Mouse (Mus musculus): ENCODE data around the gene Pyroxd2.
A peak's percentile ranks its signal among the peaks of the same experiment; 100 is the strongest.
"Not testable (repeated sequence)": the region's sequence is repeated elsewhere in the genome, so short reads cannot be mapped to it uniquely, and the experiment has no call there.

Pyroxd2 gene

DNA sequence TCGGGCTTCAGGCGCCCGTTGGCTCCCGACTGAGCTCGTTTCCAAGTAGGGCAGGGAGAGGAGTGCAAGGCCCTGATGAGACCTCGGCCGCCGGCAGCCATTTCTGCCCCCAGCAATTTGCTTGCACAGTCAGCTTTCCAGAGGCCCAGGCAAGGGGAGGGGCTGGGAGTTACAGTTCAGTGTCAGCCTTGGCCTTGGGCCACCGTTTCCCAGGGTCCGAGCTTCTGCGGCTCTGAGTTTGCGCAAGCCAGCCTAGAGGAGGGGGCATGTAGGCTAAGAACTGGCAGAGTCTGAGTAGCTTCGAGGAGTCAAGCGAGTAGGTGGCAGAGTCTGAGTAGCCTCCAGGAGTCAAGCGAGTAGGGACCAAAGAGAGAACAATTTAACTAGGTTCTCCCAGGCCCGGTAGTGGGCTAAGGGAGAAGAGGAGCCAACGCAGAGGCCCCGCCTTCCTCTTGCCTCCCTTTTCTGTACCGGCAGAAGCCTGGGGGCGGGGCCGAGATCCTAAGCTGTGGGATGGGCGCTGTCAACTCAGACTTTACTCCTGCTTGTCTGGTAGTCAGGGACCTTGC, at the start of gene Pyroxd2:
Gene Pyroxd2, minus strand, starts transcription at position 413 of the 569 bp plus-strand sequence.
- no peak for DNase-seq (ENCODE audit: low read depth, low spot score)

DNA sequence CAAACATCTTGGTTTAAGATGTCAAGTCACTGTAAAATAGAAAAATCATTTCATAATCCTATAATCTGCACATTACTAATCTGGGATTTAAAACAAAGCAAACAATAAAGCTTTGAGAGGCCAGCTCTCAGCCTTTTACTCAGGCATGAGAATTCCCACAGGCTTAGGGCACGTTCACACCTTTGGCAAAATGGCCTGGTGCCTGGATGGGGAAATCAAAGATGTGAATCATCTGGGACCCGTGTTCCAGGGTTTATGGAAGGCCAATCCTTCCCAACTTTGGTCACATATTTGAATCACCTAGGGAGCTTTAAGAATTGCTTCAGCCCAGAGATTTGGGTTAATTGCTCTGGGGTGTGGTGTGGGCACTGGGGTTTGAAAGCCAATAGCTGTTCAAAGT, 45.3 kb upstream of the Pyroxd2 start:
- DNase-seq (ENCODE audit: low read depth, low spot score), result no peak

DNA sequence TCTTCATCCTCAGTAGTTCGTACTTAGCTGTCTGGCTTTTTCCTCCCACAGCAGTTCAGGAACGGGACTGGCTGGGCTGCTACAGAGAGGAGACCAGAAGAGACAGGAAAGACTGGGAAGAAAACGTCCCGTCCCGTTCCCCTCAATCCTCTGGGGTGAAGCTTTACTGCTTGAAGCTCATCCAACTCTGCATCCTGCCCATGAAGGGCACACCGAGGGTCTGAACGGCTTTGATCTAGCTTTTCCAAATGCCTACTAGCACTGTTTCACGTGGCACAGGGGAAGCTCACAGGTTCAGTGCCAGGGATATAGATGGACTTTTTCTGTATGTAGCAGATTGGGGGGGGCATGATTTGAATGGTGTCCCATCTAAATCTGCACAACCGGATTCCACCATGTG, 43.2 kb upstream of the Pyroxd2 start:
- DNase-seq (ENCODE audit: low read depth, low spot score), result no peak

DNA sequence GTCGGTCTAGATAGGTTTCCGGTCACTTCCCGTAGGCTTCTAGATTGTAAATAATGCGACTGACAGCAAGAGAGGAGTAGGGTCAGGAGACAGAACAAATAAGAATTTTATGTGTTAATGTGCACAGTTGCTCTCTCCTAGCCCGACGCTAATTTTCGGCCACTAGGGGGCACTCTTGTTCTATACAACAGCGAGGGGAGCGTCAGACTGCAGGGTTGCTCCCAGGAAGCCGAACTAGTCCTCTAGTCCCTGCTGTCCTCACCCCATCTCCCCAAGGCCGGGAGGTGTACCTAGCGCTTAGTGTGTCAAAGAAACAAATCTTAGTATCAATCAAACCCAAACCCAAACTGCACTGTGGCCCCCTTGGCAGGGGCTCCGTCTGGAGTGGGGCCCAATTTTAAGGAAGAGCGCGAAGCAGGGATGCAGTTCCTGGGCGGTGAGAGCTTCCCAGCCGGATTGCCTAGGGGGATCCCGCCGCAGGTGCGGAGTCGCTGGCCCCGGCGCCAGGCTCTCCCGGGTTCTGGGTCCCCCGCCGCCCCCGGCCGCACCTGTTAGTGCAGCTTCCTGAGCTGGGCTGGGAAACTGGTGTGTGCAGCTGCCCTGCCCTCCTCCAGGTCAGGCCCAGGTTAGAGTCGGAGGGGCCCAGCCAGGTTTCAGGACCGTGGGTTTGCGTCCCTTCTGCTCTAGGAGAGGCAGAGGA, 42.5 kb upstream of the Pyroxd2 start:
- DNase-seq (ENCODE audit: low read depth, low spot score), result peak; percentile 71

DNA sequence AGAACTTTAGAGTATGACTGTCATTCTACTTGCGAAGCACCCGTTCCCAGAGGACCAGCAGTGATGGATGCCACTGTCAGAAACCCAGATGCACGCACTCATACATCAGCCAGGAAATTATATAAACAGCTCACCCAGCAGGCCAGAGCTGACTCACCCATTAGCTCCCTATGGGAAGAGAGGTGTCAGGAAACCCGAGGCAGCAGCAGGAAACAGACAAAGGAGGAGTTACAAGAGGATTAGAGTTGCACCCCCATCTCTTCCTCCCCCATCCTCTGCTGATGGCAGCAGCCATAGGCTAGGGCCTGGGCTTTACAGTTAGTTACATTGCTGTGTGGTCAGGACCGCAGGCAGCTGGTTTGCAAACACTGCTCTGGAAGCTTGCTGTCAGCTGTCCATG, 35.7 kb upstream of the Pyroxd2 start:
- DNase-seq (ENCODE audit: low read depth, low spot score), result no peak

DNA sequence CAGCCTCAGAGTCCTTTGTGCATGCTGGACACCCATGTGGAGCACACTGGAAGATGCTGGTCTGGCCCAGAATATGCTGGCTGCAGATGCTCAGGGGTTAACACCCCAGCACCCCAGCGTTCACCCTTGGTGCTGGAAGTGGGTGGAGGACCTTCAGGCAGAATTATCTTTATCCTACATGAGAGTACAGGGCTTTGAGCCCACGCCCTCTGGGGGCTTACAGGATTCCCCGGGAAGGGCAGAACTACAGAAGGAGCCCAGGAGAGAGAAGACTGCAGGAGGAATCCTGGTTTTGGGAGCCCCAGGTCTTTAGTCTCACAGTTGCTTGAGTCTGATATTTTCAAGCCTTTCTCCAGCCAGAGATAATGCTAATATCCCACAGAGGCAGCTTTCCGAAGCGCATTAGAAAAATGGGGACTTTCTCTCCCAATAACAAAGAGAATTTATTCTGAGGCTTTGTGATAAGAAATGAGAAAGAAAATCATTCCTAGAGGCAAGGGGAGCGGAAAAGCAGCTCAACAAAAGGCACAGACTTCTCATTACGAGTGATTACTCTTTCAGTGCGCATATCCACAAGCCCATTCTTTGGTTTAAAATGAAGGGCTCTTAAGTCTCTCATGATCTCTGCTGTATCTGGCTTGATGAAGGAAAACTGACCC, 33.1 kb upstream of the Pyroxd2 start:
- no peak for DNase-seq (ENCODE audit: low read depth, low spot score)

DNA sequence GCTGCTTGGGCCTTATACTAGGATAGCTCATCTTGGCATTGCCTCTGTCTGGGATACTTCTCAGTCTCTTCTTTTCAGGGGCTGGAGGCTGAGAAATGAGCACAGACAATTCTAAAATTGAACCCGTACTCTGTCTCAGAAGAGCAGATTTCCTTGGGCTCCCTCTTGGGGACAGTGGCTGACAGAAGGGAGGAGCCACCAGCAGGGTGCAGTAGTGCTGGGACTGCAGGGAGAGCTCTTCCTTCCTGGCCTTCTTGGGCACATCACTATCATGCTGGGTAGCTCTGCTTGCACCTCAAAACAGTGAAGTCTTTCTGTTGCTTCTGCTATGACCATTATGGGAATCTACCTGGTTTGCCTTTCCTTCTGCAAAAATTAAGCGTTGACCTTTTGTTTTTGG, 32.6 kb upstream of the Pyroxd2 start:
- DNase-seq (ENCODE audit: low read depth, low spot score), result peak; percentile 13

DNA sequence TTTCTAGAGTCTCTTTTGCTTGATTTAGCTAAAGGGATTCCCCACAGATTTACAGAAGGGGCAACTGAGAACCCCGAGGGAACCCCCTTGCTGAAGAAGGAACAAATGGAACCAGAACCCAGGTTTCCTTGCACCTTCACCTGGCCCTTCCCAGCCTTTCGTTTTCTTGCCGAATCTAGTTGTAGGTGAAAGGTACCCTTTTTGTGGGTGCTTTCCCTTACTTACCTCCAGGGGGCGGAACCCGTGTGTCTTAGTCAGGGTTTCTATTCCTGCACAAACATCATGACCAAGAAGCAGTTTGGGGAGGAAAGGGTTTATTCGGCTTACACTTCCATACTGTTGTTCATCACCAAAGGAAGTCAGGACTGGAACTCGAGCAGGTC, 27.6 kb upstream of the Pyroxd2 start:
- not testable (repeated sequence) for DNase-seq (ENCODE audit: low read depth, low spot score)

DNA sequence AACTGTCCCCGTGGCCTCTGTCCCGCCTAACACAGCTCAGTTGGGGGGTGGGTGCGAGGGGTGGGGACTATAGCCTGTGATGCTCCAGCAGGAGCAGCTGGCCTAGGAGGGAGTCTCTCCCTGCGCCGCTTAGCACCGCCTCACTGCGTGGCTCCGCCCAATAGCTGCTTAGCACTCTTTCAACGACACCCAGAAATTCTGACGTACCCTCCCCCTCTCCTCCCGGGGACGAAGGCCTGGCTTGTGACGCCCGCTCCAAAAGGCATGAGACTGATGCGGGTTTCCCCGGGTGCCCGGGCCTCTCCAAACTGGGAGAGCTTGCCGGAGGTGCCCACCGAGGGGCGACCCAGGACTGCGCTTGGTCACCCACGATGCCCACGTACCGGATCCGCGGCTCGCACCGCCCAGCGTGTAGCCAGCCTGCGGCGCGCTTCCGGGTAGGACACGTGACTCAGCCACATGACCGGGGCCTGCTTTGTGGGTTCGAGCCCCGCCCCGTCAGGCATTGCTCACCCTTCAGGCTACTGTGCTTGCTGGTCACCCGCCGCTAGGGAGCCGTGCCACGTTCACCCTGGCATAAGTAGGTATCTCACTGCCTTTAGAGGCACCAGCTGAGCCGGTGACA, 27.1 kb upstream of the Pyroxd2 start, which contains the start of gene Hps1:
Gene Hps1, minus strand, starts transcription at position 448 of the 625 bp plus-strand sequence.
- DNase-seq (ENCODE audit: low read depth, low spot score), result peak; percentile 97

DNA sequence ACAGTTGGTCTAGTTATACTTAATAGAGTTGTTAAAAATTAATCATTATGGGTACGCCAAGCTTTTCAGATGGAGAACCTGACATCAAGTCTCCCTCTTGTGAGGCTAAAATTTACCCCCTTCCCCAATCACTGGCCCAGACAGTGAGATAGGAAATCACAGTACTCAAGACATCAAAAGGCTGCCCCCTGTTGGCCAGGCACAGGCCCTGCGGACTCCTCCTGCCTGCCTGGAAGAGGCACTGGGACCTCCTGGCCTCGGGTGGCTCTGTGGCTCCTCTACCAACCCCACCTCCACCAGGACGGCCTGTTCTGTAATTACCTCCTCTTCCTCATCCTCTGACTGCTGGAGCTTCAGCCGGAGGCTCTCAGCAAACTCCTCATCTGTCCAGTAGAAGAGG, 25.2 kb upstream of the Pyroxd2 start:
- peak; percentile 62 for DNase-seq (ENCODE audit: low read depth, low spot score)

DNA sequence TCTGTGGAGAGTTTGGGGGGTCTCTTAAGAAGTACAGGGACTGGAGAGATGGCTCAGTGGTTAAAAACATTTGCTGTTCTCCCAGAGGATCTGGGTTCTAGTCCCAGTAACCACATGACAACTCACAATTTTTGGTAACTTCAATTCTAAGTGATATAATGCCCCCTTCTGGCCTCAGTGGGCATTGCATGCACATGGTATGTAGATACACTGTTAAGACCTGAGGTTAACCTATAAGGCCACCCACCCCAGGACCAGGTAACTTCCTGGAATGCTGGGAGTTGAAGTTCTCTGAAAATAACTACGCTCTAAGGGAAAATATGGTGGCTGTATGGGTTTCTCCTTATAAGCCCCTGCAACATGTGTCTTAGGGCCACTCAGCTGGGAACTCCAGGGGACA, 24.2 kb upstream of the Pyroxd2 start:
- DNase-seq (ENCODE audit: low read depth, low spot score), result peak; percentile 65

DNA sequence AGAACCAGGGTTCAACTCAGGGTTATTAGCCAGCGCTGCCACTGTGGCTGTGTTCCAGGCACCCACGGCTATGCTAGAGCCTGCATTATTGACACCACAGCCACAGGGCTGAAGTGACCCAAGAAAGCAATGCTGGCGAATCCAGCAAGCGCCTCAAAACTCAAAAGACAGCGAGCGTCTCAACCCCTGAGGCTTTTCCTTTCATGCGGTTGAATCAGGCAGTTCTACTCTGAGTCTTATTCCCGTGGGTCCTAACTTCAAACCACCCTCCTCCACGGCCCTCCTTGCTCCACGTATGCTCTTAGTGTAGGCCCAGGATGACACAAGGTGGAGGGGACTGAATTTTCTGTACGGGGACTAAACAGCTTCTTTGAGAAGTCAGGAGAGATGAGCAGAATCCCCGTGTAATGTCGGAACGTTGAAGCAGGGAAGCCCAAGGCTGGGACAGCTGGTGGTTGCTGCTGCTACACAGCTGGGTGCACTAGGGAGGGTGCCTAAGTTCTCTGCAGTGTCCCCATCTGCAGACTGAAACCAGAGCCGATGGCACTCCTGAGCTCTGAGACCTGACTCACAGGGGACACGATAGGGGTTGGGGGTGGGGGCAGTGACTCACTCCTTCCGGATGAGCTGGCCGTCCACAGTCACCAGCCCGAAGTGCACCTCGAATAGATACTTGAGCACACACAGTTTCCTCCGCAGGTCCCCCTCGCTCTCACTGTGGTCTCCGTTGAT, 17.7 kb upstream of the Pyroxd2 start:
- DNase-seq (ENCODE audit: low read depth, low spot score), result no peak

DNA sequence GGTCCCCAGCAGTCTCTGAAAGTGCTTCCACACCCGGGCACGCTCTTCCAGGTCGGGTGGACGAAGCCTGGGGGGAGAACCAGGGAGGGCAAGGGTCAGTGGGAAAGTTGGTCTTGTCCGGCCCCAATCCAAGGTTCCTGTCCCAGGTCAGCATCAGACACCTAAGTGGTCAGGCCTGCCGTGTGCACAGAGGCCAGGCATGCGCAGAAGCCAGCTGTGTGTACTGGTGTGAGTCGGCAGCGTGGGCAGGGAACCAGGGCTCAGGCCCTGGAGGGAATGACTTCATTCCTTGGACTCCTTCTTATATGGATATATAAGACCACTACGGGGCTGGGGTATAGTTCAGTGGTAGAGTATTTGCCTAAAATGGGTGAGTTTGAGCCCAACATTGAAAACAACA, 17.1 kb upstream of the Pyroxd2 start:
- DNase-seq (ENCODE audit: low read depth, low spot score), result no peak

DNA sequence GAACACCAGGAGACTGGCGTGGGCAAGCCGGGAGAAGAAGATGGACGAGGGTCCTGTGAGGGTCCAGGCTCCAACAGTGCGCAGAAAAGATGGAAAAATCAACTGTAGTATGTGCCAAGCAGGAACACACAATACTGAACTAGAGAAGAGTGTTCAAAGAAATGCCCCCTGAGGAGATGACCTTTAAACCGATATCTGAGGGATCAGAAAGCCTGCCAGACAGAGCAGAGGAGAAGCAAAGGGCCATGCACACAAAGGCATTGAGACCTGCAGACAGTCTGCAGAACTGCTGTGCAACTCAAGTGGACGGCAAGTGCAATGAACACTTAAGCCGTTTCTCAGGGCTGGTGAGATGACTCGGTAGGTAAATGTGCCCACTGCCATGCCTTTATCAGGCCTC, 14.8 kb upstream of the Pyroxd2 start:
- DNase-seq (ENCODE audit: low read depth, low spot score), result no peak

DNA sequence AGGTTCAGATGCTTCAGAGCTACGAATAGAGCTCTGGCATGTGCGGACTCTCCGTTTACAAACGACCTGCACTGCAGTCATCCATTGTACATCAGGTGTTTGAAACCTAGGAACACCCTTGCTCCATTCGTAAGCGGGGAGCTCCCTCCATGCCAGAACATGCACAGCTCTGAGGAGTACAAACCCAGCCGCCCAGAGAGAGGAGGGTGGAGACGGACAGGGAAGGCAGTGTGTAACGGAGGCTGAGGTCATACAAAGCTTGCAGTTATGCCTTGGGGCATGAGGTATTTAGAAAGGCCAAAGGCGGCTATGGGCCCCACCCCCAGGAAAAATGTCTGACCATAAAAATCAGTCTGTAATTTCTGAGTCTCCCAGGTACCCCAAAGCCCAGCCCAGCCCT, 11.8 kb upstream of the Pyroxd2 start:
- no peak for DNase-seq (ENCODE audit: low read depth, low spot score)

DNA sequence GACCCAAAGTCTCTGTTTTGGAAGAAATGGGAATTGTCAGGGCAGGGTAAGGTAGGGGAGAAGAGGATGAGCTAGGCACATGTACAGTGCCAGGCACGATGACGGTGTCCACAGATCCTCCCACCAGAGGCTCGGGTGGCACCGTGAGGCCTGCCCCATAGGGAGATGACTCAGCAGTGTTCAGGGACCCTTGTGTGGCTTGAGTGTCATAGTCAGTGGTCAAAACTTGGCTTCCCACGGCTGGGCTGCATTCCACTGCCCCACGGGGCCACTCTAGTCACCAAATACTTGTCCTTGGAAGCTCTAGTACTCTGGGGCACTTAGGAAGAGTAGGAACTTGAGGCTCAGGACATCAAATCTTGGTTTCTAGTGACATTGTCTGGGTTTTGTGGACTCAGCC, 4.1 kb upstream of the Pyroxd2 start:
- no peak for DNase-seq (ENCODE audit: low read depth, low spot score)

DNA sequence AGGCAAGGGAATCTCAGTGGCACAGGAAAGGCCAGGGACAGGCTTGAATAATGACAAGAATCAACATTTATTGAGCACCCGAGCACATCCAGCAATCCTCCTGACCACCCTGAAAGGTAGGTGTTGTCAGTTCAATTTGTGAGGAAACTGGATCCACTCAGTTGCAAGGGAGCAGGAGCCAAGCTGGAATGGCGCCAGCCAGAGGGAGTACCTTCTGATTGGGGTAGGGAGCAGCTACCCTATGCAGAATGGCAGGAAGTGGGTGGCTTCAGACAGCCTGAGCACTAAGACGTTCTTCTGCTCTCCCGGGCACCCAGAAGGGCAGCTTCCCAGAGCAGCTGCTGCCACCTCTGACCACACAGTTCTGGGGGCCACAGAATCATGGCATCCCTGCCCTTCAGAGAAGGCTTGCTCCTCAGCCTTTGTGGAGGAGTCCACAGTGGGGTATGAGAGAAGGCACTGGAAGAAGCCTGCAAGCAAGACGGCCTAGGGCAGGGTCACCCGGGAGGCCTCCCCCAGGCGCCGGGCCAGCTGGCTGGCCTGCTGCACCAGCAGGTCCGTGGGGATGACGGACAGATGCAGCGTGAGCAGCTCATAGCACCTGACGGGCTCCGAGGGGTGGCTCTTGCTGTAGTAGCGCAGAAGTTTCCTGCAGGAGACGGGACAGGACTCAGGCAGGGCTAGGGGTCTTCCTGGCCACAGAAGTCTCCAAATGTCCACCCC, 2.7 kb upstream of the Pyroxd2 start:
- no peak for DNase-seq (ENCODE audit: low read depth, low spot score)

DNA sequence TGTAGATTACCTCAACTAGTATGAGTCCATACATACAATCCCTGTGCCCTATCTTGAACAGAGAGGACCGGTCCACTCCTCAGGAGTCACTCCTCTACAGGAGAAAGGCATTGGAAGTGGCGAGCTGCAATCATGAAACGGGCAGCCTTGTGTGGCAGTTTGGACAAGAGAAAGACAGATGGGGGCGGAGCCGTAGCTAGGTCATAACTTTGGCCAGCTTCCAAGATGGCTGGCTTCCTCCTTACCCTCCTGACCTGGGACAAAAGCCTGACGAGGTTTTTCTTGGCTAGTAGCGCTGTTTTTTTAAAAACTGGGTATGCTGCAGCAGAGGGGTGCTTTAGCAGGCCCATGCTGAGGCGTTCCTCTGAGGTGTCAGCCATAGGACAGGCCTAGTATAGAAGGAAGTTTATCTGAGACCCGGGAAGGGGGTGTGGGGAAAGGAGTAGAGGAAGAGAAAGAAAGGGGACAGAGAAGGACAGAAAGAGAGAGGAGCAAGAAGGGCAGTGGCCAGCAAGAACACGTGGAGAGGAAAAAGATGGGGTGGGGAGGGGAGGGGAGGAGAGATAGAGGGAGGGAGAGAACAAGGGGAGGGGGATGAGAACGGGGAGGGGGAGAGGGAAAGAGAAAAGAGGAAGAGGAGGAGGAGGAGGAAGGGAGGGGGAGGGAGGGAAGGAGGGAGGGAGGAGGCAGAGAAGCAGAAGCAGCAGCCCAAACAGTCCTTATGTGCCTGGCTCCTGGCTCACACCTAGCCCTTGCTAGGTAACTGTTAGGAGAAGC, 754 bp upstream of the Pyroxd2 start:
- no peak for DNase-seq (ENCODE audit: low read depth, low spot score)

DNA sequence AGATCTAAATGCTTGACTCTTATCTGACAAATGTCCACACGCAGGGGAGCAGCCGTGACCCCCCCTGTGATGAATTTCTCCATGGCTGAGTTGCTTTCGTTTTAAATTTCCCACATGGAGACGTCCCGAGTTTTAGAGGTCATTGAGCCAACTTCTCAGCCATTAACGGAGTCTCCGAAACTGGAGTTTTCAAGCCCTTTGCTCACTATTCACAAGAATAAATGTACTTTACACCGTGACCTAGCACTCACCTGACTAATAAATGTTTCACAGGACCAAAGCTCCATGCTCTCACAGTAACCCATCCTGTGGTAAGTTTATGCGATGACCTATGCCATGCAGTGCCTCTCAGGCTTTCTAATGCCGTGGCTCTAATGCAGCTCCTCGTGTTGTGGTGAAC, 2.4 kb downstream of the Pyroxd2 start:
- no peak for DNase-seq (ENCODE audit: low read depth, low spot score)

DNA sequence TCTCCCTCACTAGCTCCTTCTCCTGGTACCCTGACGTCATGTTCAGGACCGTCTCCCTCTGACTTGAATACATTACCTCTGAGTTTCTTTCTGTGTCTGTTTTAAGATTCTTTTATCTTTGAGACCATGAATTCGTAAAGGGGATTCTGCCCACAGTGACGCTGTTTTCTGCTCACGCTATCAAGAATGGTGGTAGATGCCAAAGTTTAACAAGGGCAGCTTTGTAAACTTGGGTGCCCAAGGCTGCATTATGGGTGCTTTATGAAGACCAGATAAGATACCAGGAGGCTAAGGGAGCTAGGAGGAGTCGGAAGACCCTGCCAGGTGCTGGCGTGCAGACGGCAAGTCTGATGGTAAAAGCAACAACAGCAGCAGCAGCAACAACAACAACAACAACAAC, 5.9 kb downstream of the Pyroxd2 start:
- DNase-seq (ENCODE audit: low read depth, low spot score), result no peak

DNA sequence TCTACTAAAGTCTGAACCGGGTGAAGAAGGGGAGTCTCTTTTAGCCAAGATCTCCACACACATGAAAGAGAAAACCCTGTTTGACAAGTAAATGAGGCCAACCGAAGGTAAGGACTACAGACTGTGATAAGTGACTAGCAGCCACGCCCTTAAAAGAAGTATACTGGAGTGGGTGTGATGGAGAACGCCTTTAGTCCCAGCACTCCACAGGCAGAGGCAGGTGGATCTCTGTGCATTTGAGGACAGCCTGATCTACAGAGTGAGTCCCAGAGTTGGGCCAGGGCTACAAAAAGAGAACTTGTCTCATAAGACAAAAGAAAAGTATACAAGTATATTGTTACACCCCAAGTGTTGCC, 6.7 kb downstream of the Pyroxd2 start:
- no peak for DNase-seq (ENCODE audit: low read depth, low spot score)

All from A20 (cell line).